Mouse (Mus musculus) erythroblast, adult 5-6 weeks (primary cell): ENCODE measurements around the gene Ugt2a1. TPM values are rescaled to one million over a fixed set of nuclear protein-coding genes. Genes with fewer than 3 reads are reported as not detected.

Experiments
- total RNA-seq, 2 experiments: library from RNA; stranded (forward) in 1 of 2; stranded (reverse) in 1 of 2; fragments of 150-400 nt in 1 of 2; fragments of 200-764, 138-1000 nt in 1 of 2; gene quantifications; 2 replicates each; pipeline versions ENCODE4 v1.2.3 to v1.2.4; 2015 to 2017; ENCODE audit warnings: low replicate concordance in 2 of 2

Gene Ugt2a1
- total RNA-seq, 2 experiments from 2014 or later: not detected

Other genes with a start within 250 kb of the Ugt2a1 start
- not detected in 2 replicates for gene Ugt2b37, start 236.1 kb downstream of the Ugt2a1 start, total RNA-seq (2015; ENCODE audit: low replicate concordance)
- gene Ugt2b37, start 236.1 kb downstream of the Ugt2a1 start, total RNA-seq (2017; ENCODE audit: low replicate concordance): not detected in 2 replicates
- gene Ugt2a3, start 153.7 kb downstream of the Ugt2a1 start, total RNA-seq (2015; ENCODE audit: low replicate concordance): not detected in 2 replicates
- not detected in 2 replicates for gene Ugt2a3, start 153.7 kb downstream of the Ugt2a1 start, total RNA-seq (2017; ENCODE audit: low replicate concordance)
- gene Ugt2b38, start 66.7 kb downstream of the Ugt2a1 start, total RNA-seq (2015; ENCODE audit: low replicate concordance): not detected in 2 replicates
- not detected in 2 replicates for gene Ugt2b38, start 66.7 kb downstream of the Ugt2a1 start, total RNA-seq (2017; ENCODE audit: low replicate concordance)
- not detected in 2 replicates for gene Ugt2a2, start 8.6 kb downstream of the Ugt2a1 start, total RNA-seq (2015; ENCODE audit: low replicate concordance)
- not detected in 2 replicates for gene Ugt2a2, start 8.6 kb downstream of the Ugt2a1 start, total RNA-seq (2017; ENCODE audit: low replicate concordance)
- gene Gm43638, start 4.1 kb downstream of the Ugt2a1 start, total RNA-seq (2015; ENCODE audit: low replicate concordance): not detected in 2 replicates
- gene Gm43638, start 4.1 kb downstream of the Ugt2a1 start, total RNA-seq (2017; ENCODE audit: low replicate concordance): not detected in 2 replicates
- not detected in 2 replicates for gene Sult1b1, start 47.3 kb upstream of the Ugt2a1 start, total RNA-seq (2015; ENCODE audit: low replicate concordance)
- gene Sult1b1, start 47.3 kb upstream of the Ugt2a1 start, total RNA-seq (2017; ENCODE audit: low replicate concordance): not detected in 2 replicates
- gene Sult1d1, start 78.2 kb upstream of the Ugt2a1 start, total RNA-seq (2015; ENCODE audit: low replicate concordance): not detected in 2 replicates
- gene Sult1d1, start 78.2 kb upstream of the Ugt2a1 start, total RNA-seq (2017; ENCODE audit: low replicate concordance): not detected in 2 replicates
- not detected in 2 replicates for gene Sult1e1, start 100.7 kb upstream of the Ugt2a1 start, total RNA-seq (2015; ENCODE audit: low replicate concordance)
- gene Sult1e1, start 100.7 kb upstream of the Ugt2a1 start, total RNA-seq (2017; ENCODE audit: low replicate concordance): not detected in 2 replicates
- not detected in 2 replicates for gene Csn1s1, start 175.3 kb upstream of the Ugt2a1 start, total RNA-seq (2015; ENCODE audit: low replicate concordance)
- not detected in 2 replicates for gene Csn1s1, start 175.3 kb upstream of the Ugt2a1 start, total RNA-seq (2017; ENCODE audit: low replicate concordance)
- gene Csn2, start 208.8 kb upstream of the Ugt2a1 start, total RNA-seq (2015; ENCODE audit: low replicate concordance): not detected in 2 replicates
- not detected in 2 replicates for gene Csn2, start 208.8 kb upstream of the Ugt2a1 start, total RNA-seq (2017; ENCODE audit: low replicate concordance)